Mouse (Mus musculus) CD4-positive helper T cell, adult 2 months (primary cell): ENCODE data around the gene Olfr395.
"Not testable (repeated sequence)": the region's sequence is repeated elsewhere in the genome, so short reads cannot be mapped to it uniquely, and the experiment has no call there.

Experiments
- DNase-seq: peaks from one replicate; pipeline ENCODE4 v3.0.0-alpha.2; 2012; ENCODE audit warnings: low read depth, missing footprints, low spot score

Olfr395 gene

DNA sequence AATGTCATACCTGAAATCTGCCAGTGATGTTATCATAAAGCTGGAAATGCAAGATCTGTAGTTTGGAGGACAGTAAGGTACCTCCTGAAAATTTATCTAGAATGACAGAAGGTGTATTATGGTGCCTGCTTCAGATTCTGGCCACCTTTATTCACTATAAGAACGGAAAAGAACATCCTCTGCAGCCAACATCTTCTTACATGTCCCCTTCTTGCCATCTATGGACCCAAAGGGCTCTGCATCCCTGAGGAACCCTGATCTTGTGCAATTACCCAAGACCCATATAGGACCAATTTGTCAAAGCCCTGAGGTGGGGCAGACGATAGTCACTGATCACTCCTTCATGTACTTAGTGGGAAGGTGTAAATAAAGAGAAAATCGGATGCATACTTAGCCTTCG, at the start of gene Olfr395:
Gene Olfr395 (minus strand): TSS at position 101 of the 400 bp plus-strand sequence.
- not testable (repeated sequence) for DNase-seq

DNA sequence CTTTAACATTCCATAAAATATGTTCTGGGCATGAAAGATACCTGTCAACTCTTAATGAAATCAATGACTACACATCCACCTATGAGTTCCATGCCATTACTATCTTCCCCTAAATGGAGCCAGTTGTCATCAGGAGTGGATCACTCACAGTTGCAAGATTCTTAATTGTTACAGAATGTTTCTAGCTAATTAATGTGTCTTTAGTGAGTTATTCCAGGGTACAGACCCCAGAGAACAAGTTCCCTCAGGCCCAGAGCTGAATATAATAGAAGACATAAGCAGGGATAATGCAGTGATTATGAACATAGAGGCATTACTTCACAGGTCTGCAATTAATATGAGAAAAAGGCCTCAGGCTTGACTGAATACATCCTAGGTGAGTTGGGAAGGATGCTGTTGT, 27.3 kb upstream of the Olfr395 start, which contains the start of gene Olfr23:
Gene Olfr23 (plus strand): TSS at position 301 of the 400 bp plus-strand sequence.
- DNase-seq: no peak

DNA sequence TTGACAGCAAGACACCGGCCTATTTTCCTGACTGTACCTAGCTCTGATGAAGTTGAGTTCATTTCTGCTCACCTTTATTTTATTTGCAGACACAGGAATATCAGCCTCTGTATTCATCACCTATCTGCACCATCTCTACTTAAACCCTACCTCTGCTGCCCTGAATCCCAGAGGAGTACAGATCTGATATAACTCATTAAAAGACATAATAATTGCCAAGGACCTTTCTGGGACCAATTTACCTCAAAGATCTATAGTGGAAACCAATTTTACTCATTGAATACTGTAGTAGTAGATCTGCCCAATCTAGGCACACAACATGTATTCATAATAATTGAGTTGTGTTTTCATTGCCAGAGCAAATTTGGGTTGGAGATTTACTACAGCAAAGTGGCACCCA, 18.4 kb downstream of the Olfr395 start, which contains the start of gene Olfr394:
Gene Olfr394 (minus strand): TSS at position 101 of the 400 bp plus-strand sequence.
- DNase-seq: no peak
